Mouse (Mus musculus) forebrain, embryonic 14.5 days (tissue): ENCODE results near the gene Dio1. TPM values are rescaled to one million over a fixed set of nuclear protein-coding genes. Genes with fewer than 3 reads are reported as not detected.

Experiments used
- ATAC-seq: fragments of 200-750 bp; cut with Nextera tagmentation; 2 replicates; pipeline ENCODE4 v1.8.0; 2017; ENCODE audit warnings: mild to moderate bottlenecking, moderate library complexity
- DNase-seq: peaks from one replicate; pipeline ENCODE4 v3.0.0-alpha.2; 2015; ENCODE audit warnings: low spot score
- H3K27ac ChIP-seq: fragments of 300-500 bp; sonication (generic); 2 replicates; pipeline ENCODE4 v1.5.1; 2014; ENCODE audit warnings: low read depth, mild to moderate bottlenecking, control low read depth, low read length, moderate library complexity
- H3K27me3 ChIP-seq: fragments of 300-500 bp; sonication (generic); replicated peaks from 2 replicates; pipeline ENCODE4 v1.6.1; 2014; ENCODE audit warnings: low read length, control low read depth, mixed read lengths; ENCODE audit not compliant: control insufficient read depth, insufficient read depth
- H3K36me3 ChIP-seq: fragments of 300-500 bp; sonication (generic); 2 replicates; pipeline ENCODE4 v1.6.1; 2014; ENCODE audit warnings: low read length, control low read depth; ENCODE audit not compliant: control insufficient read depth, insufficient read depth
- H3K4me1 ChIP-seq: fragments of 300-500 bp; sonication (generic); 2 replicates; pipeline ENCODE4 v1.6.1; 2014; ENCODE audit warnings: antibody characterized with exemption, low read length, control low read depth; ENCODE audit not compliant: control insufficient read depth, insufficient read depth
- H3K4me2 ChIP-seq: fragments of 300-500 bp; sonication (generic); 2 replicates; pipeline ENCODE4 v1.6.1; 2014; ENCODE audit warnings: mild to moderate bottlenecking, control low read depth, low read length
- H3K4me3 ChIP-seq: fragments of 300-500 bp; sonication (generic); 2 replicates; pipeline ENCODE4 v1.5.1; 2014; ENCODE audit warnings: low read depth, low read length, control low read depth
- H3K9ac ChIP-seq: fragments of 300-500 bp; sonication (generic); 2 replicates; pipeline ENCODE4 v1.6.1; 2014; ENCODE audit warnings: mild to moderate bottlenecking, low read length, control low read depth, moderate library complexity
- H3K9me3 ChIP-seq: fragments of 300-500 bp; sonication (generic); replicated peaks from 2 replicates; pipeline ENCODE4 v1.6.1; 2016; ENCODE audit warnings: low read length, control low read depth, mixed read lengths; ENCODE audit not compliant: control insufficient read depth
- WGBS: fragments of 180-500 bp; shearing (Covaris S2); extraction: QIAGEN DNeasy Blood & Tissue Kit; methylation state at CpG from one replicate; pipeline ENCODE4 v1.1.7; 2014; 5-methylcytosine and 5-hydroxymethylcytosine counted together
- polyA plus RNA-seq: library from polyadenylated mRNA; unstranded; fragments of >200 nt; fragmentation: Nextera tagmentation; extraction: Ambion mirVana; gene quantifications from 2 replicates; pipeline ENCODE4 v1.2.1, GENCODE M21; 2014

Dio1 gene
- polyA plus RNA-seq, 1 experiment from 2014 or later = not detected

- peaks cover 14% of the 10 kb centered on the region for H3K36me3 ChIP-seq
- DNase-seq (peak; percentile 95), ATAC-seq (peak; percentile 97)
- peak within 1 kb of the TSS; percentile 63 for H3K4me2 ChIP-seq
- H3K9me3 ChIP-seq = no peaks in the 10 kb centered on the region
- peak within 1 kb of the TSS; percentile 62 for H3K9ac ChIP-seq
- no peak within 1 kb of the TSS for H3K27ac ChIP-seq
- peak within 1 kb of the TSS; percentile 54 for H3K4me3 ChIP-seq
- WGBS = under 1% methylated on average over 29 of the region's 29 CpGs
- H3K27me3 ChIP-seq = no peaks in the 10 kb centered on the region
- H3K4me1 ChIP-seq = peaks cover 6% of the 10 kb centered on the region; the same call in 1 of the 2 replicates
These were observed 6.9 kb upstream of the Dio1 start, which contains the start of gene Yipf1 for GRCm38 (mm10) chr4:107313690-107314478. TSS of gene Yipf1 (plus strand) at chr4:107314363.

- Histone ChIP-seq H3K9ac (no peak overlapping the region), H3K27me3 (no peaks in the 10 kb centered on the region), H3K4me2 (no peak overlapping the region), H3K9me3 (no peaks in the 10 kb centered on the region), H3K27ac (no peak overlapping the region), H3K36me3 (no peaks in the 10 kb centered on the region), H3K4me3 (no peak overlapping the region), H3K4me1 (no peaks in the 10 kb centered on the region)
- ATAC-seq = no peak
- DNase-seq = no peak
- WGBS = 59% methylated on average over 3 of the region's 3 CpGs
These were observed 3.4 kb downstream of the Dio1 start for GRCm38 (mm10) chr4:107303531-107303930.

GRCm38 (mm10) chr4:107302832-107303231, 4.1 kb downstream of the Dio1 start:
- 86% methylated on average over 4 of the region's 4 CpGs for WGBS
- DNase-seq (no peak), ATAC-seq (no peak)
- H3K4me1 ChIP-seq = no peaks in the 10 kb centered on the region
- H3K27me3 ChIP-seq = no peaks in the 10 kb centered on the region
- H3K9me3 ChIP-seq = no peaks in the 10 kb centered on the region
- H3K36me3 ChIP-seq = no peaks in the 10 kb centered on the region
- no peak overlapping the region for H3K4me2 ChIP-seq
- H3K4me3 ChIP-seq = no peak overlapping the region
- no peak overlapping the region for H3K9ac ChIP-seq
- H3K27ac ChIP-seq = no peak overlapping the region

- Histone ChIP-seq H3K36me3 (no peaks in the 10 kb centered on the region), H3K9ac (no peak overlapping the region), H3K9me3 (no peaks in the 10 kb centered on the region), H3K4me1 (no peaks in the 10 kb centered on the region), H3K4me3 (no peak overlapping the region), H3K27me3 (no peaks in the 10 kb centered on the region), H3K4me2 (no peak overlapping the region), H3K27ac (no peak overlapping the region)
- no peak for ATAC-seq
- no peak for DNase-seq
- WGBS = 90% methylated on average over 9 of the region's 9 CpGs
These were observed 4.7 kb downstream of the Dio1 start for GRCm38 (mm10) chr4:107302221-107302620.

GRCm38 (mm10) chr4:107300902-107301555, 5.9 kb downstream of the Dio1 start:
- DNase-seq = no peak
- ATAC-seq = no peak
- Histone ChIP-seq H3K27ac (no peak overlapping the region), H3K9me3 (no peaks in the 10 kb centered on the region), H3K4me2 (no peak overlapping the region), H3K9ac (no peak overlapping the region), H3K27me3 (no peaks in the 10 kb centered on the region), H3K4me3 (no peak overlapping the region), H3K4me1 (no peaks in the 10 kb centered on the region), H3K36me3 (no peaks in the 10 kb centered on the region)
- WGBS = 100% methylated on average over 1 of the region's 1 CpGs

- ATAC-seq (no peak), DNase-seq (no peak)
- H3K9ac ChIP-seq = no peak overlapping the region
- no peak overlapping the region for H3K27ac ChIP-seq
- H3K36me3 ChIP-seq = no peaks in the 10 kb centered on the region
- H3K4me2 ChIP-seq = no peak overlapping the region
- no peaks in the 10 kb centered on the region for H3K9me3 ChIP-seq
- no peaks in the 10 kb centered on the region for H3K4me1 ChIP-seq
- WGBS = 77% methylated on average over 4 of the region's 4 CpGs
- no peaks in the 10 kb centered on the region for H3K27me3 ChIP-seq
- H3K4me3 ChIP-seq = no peak overlapping the region
These were observed 6.6 kb downstream of the Dio1 start for GRCm38 (mm10) chr4:107300371-107300770.

- H3K4me3 ChIP-seq = no peak overlapping the region
- 88% methylated on average over 7 of the region's 7 CpGs for WGBS
- ATAC-seq (no peak), DNase-seq (no peak)
- H3K4me1 ChIP-seq = no peaks in the 10 kb centered on the region
- H3K27me3 ChIP-seq = no peaks in the 10 kb centered on the region
- H3K4me2 ChIP-seq = no peak overlapping the region
- H3K9ac ChIP-seq = no peak overlapping the region
- no peak overlapping the region for H3K27ac ChIP-seq
- no peaks in the 10 kb centered on the region for H3K36me3 ChIP-seq
- no peaks in the 10 kb centered on the region for H3K9me3 ChIP-seq
These were observed 7.1 kb downstream of the Dio1 start for GRCm38 (mm10) chr4:107299779-107300340.

GRCm38 (mm10) chr4:107298071-107298606, 8.8 kb downstream of the Dio1 start:
- Histone ChIP-seq H3K9me3 (no peaks in the 10 kb centered on the region), H3K4me2 (no peak overlapping the region), H3K9ac (no peak overlapping the region), H3K36me3 (no peaks in the 10 kb centered on the region), H3K4me3 (no peak overlapping the region), H3K27ac (no peak overlapping the region), H3K4me1 (no peaks in the 10 kb centered on the region), H3K27me3 (no peaks in the 10 kb centered on the region)
- 83% methylated on average over 8 of the region's 8 CpGs for WGBS
- DNase-seq (no peak), ATAC-seq (no peak)
